Mouse (Mus musculus): Measurements from ENCODE around the gene Cct7.

DNA sequence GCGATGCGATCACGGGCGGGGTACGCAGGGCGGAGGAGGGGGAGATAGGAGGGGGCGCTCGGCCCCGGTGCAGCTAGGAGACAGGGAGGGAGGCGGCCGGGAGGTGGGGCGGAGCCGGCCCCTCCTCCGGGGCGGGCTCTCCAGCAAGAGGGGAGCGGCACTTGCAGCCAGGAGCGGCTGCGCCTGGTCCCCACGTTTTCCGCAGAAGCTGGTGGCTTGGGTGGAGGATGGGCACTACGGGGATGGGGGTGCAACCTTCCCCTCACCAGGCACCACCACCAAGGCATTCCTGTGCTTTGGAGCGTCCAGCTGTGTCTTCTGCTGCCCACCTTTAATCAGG is 51.6 kb downstream of the Cct7 start, which contains the start of gene Fbxo41:
- no peak for TF ChIP-seq POLR2A (IDR thresholded peaks at IDR 0.05; ENCODE audit: low read depth, low read length)
- TF ChIP-seq CTCF (conservative IDR thresholded peaks at IDR 0.05; ENCODE audit: insufficient read depth, insufficient read length, low read depth, low read length): no peak

All from kidney, adult 2 months (tissue).